Mouse (Mus musculus) neural tube, embryonic 12.5 days (tissue): Measurements from ENCODE around the gene Ccl24. TPM values are rescaled to one million over a fixed set of nuclear protein-coding genes. Genes with fewer than 3 reads are reported as not detected.

ENCODE experiments used
- ATAC-seq: fragments of 200-750 bp; cut with Nextera tagmentation; 2 replicates; pipeline ENCODE4 v1.8.0; 2017; ENCODE audit warnings: low read depth, mild to moderate bottlenecking, moderate TSS enrichment, moderate library complexity; ENCODE audit not compliant: low FRiP score
- H3K27ac ChIP-seq: fragments of 300-500 bp; sonication (generic); 2 replicates; pipeline ENCODE4 v1.5.1; 2016
- H3K27me3 ChIP-seq: fragments of 300-500 bp; sonication (generic); replicated peaks from 2 replicates; pipeline ENCODE4 v1.6.1; 2016; ENCODE audit warnings: mild to moderate bottlenecking
- H3K36me3 ChIP-seq: fragments of 300-500 bp; sonication (generic); 2 replicates; pipeline ENCODE4 v1.6.1; 2016; ENCODE audit warnings: mild to moderate bottlenecking
- H3K4me1 ChIP-seq: fragments of 300-500 bp; sonication (generic); 2 replicates; pipeline ENCODE4 v1.6.1; 2016
- H3K4me2 ChIP-seq: fragments of 300-500 bp; sonication (generic); replicated peaks from 2 replicates; pipeline ENCODE4 v1.6.1; 2016; ENCODE audit warnings: mild to moderate bottlenecking
- H3K4me3 ChIP-seq: fragments of 300-500 bp; sonication (generic); 2 replicates; pipeline ENCODE4 v1.5.1; 2016
- H3K9ac ChIP-seq: fragments of 300-500 bp; sonication (generic); 2 replicates; pipeline ENCODE4 v1.6.1; 2016; ENCODE audit warnings: mild to moderate bottlenecking
- H3K9me3 ChIP-seq: fragments of 300-500 bp; sonication (generic); 2 replicates; pipeline ENCODE4 v1.6.1; 2016; ENCODE audit warnings: mild to moderate bottlenecking
- WGBS: fragments of 180-500 bp; shearing (Covaris S2); methylation state at CpG from one replicate; pipeline ENCODE4 v1.1.7; 2016; 5-methylcytosine and 5-hydroxymethylcytosine counted together
- polyA plus RNA-seq: library from polyadenylated mRNA; unstranded; fragments of >200 nt; fragmentation: Nextera tagmentation; extraction: Ambion mirVana; gene quantifications from 2 replicates; pipeline ENCODE4 v1.2.1, GENCODE M21; 2016

Ccl24 gene
- polyA plus RNA-seq, 1 experiment from 2014 or later: 1.6 TPM

GRCm38 (mm10) chr5:135537794-135538214, 35.0 kb downstream of the Ccl24 start:
- H3K27ac ChIP-seq: no peak overlapping the region
- H3K27me3 ChIP-seq: no peaks in the 10 kb centered on the region
- H3K9ac ChIP-seq: no peak overlapping the region
- 80% methylated on average over 10 of the region's 10 CpGs for WGBS
- no peak overlapping the region for H3K4me2 ChIP-seq
- H3K4me1 ChIP-seq: no peaks in the 10 kb centered on the region
- no peak for ATAC-seq
- H3K4me3 ChIP-seq: no peak overlapping the region
- no peaks in the 10 kb centered on the region for H3K9me3 ChIP-seq
- no peaks in the 10 kb centered on the region for H3K36me3 ChIP-seq

DNA sequence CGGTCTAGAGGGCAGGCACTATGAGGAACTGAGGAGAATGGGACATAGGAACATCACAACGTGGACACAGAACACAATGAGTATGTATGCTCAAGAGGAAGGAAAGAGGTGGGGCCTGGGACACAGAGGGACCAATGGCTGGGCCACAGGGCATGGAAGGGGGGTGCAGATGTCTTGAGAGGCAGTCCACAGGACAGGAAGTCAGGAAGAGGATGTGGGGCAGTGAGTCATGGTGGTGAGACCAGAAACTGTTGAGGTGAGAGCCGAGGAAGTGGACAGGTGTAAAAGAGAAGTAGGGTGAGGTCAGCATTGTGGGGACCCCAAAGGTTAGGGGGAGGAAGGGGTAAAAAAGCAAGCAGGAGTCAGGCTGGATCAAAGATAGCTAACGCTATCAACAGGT, 35.5 kb downstream of the Ccl24 start:
- H3K27ac ChIP-seq: no peak overlapping the region
- no peak overlapping the region for H3K9ac ChIP-seq
- no peaks in the 10 kb centered on the region for H3K27me3 ChIP-seq
- H3K36me3 ChIP-seq: no peaks in the 10 kb centered on the region
- no peak for ATAC-seq
- 80% methylated on average over 4 of the region's 4 CpGs for WGBS
- H3K4me3 ChIP-seq: no peak overlapping the region
- H3K4me2 ChIP-seq: no peak overlapping the region
- H3K4me1 ChIP-seq: no peaks in the 10 kb centered on the region
- no peaks in the 10 kb centered on the region for H3K9me3 ChIP-seq

DNA sequence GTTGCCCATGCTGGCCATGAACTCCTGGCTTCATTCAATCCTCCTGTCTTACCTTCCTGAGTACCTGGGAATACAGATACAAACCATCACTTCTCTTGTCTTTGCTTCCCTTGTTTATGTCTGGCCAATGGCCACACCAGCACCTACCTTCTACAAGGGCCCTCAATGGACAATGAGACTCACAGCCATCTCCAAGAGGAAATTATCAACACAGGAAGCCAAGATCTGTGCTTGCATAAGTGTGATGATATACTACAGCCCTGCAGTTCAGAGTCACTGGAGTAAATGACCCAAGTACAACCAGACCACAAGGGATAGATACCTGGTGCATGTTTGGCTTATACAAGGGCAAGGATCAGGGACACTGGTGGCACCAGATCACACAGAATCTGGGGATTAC, 37.0 kb downstream of the Ccl24 start:
- H3K36me3 ChIP-seq: 0 out of 2 replicates have a peak, but pooled peaks cover 4% of the 10 kb centered on the region
- no peak overlapping the region for H3K4me2 ChIP-seq
- H3K4me3 ChIP-seq: no peak overlapping the region
- no peaks in the 10 kb centered on the region for H3K4me1 ChIP-seq
- no peaks in the 10 kb centered on the region for H3K9me3 ChIP-seq
- H3K27me3 ChIP-seq: no peaks in the 10 kb centered on the region
- ATAC-seq: no peak
- H3K9ac ChIP-seq: no peak overlapping the region
- no peak overlapping the region for H3K27ac ChIP-seq

DNA sequence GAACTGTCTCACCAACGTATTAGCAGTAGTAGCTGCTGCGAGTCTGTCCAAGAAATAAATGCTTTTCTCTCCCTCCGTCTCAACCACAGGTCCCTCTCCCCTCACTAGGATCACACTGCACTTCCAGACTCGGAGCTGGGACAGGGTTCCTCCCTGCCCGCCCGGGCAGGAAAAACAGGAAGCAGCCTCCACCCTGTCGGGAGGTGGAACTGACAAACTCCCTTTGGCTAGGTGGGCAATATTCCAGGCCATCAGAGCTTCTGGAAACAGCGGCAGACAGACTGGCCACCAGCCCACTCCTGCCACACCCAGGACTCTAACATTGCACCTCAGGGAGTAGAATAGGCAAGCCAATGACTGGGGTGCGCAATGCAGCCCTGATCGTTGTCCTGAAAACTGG, 39.4 kb downstream of the Ccl24 start:
- Histone ChIP-seq H3K4me1 (no peaks in the 10 kb centered on the region), H3K9ac (no peak overlapping the region), H3K36me3 (0 out of 2 replicates have a peak, but pooled peaks cover 4% of the 10 kb centered on the region), H3K27ac (no peak overlapping the region), H3K4me3 (no peak overlapping the region), H3K9me3 (no peaks in the 10 kb centered on the region), H3K4me2 (no peak overlapping the region), H3K27me3 (no peaks in the 10 kb centered on the region)
- 82% methylated on average over 10 of the region's 10 CpGs for WGBS
- no peak for ATAC-seq

GRCm38 (mm10) chr5:135531306-135531845, 41.5 kb downstream of the Ccl24 start:
- Histone ChIP-seq H3K9me3 (no peaks in the 10 kb centered on the region), H3K27me3 (no peaks in the 10 kb centered on the region), H3K27ac (no peak overlapping the region), H3K9ac (no peak overlapping the region), H3K4me2 (no peak overlapping the region), H3K4me3 (no peak overlapping the region), H3K36me3 (peaks cover 7% of the 10 kb centered on the region; the same call in 1 of the 2 replicates), H3K4me1 (peaks cover 2% of the 10 kb centered on the region; the same call in 1 of the 2 replicates)
- ATAC-seq: no peak
- 88% methylated on average over 11 of the region's 11 CpGs for WGBS

- peaks cover 2% of the 10 kb centered on the region; the same call in 1 of the 2 replicates for H3K4me1 ChIP-seq
- ATAC-seq: no peak
- no peak overlapping the region for H3K27ac ChIP-seq
- H3K4me2 ChIP-seq: no peak overlapping the region
- H3K36me3 ChIP-seq: peaks cover 7% of the 10 kb centered on the region; the same call in 1 of the 2 replicates
- no peak overlapping the region for H3K4me3 ChIP-seq
- no peaks in the 10 kb centered on the region for H3K27me3 ChIP-seq
- no peak overlapping the region for H3K9ac ChIP-seq
- no peaks in the 10 kb centered on the region for H3K9me3 ChIP-seq
- 87% methylated on average over 2 of the region's 2 CpGs for WGBS
Observed at GRCm38 (mm10) chr5:135529964-135530363, 42.9 kb downstream of the Ccl24 start.

GRCm38 (mm10) chr5:135529310-135529709, 43.5 kb downstream of the Ccl24 start:
- Histone ChIP-seq H3K4me1 (peaks cover 2% of the 10 kb centered on the region; the same call in 1 of the 2 replicates), H3K9ac (no peak overlapping the region), H3K27ac (no peak overlapping the region), H3K9me3 (no peaks in the 10 kb centered on the region), H3K4me3 (no peak overlapping the region), H3K27me3 (no peaks in the 10 kb centered on the region), H3K4me2 (no peak overlapping the region), H3K36me3 (peaks cover 7% of the 10 kb centered on the region; the same call in 1 of the 2 replicates)
- ATAC-seq: no peak
- WGBS: 78% methylated on average over 3 of the region's 3 CpGs

DNA sequence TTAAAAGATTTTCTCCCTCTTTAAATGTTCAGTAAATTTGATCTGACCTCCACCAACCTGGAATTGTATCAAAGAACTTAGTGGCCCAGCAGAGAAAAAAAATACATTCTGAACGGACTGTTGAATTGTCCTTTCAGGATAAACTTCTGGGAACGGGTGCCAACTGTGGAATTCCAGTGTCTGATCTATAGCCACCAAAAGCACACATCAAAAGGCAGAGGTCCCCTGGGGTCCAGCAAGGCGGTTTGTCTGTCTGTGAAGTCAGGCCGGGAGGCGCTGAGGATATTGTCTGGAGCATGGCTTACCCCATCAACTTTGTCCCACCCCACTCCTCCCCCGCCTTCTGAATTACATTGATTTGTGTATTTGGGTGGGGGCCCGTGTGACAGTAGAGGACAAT, 44.9 kb downstream of the Ccl24 start:
- no peaks in the 10 kb centered on the region for H3K9me3 ChIP-seq
- peaks cover 7% of the 10 kb centered on the region; the same call in 1 of the 2 replicates for H3K36me3 ChIP-seq
- H3K4me1 ChIP-seq: peaks cover 2% of the 10 kb centered on the region; the same call in 1 of the 2 replicates
- H3K4me2 ChIP-seq: no peak overlapping the region
- no peak for ATAC-seq
- H3K9ac ChIP-seq: no peak overlapping the region
- WGBS: 20% methylated on average over 7 of the region's 7 CpGs
- no peak overlapping the region for H3K27ac ChIP-seq
- H3K4me3 ChIP-seq: no peak overlapping the region
- no peaks in the 10 kb centered on the region for H3K27me3 ChIP-seq

DNA sequence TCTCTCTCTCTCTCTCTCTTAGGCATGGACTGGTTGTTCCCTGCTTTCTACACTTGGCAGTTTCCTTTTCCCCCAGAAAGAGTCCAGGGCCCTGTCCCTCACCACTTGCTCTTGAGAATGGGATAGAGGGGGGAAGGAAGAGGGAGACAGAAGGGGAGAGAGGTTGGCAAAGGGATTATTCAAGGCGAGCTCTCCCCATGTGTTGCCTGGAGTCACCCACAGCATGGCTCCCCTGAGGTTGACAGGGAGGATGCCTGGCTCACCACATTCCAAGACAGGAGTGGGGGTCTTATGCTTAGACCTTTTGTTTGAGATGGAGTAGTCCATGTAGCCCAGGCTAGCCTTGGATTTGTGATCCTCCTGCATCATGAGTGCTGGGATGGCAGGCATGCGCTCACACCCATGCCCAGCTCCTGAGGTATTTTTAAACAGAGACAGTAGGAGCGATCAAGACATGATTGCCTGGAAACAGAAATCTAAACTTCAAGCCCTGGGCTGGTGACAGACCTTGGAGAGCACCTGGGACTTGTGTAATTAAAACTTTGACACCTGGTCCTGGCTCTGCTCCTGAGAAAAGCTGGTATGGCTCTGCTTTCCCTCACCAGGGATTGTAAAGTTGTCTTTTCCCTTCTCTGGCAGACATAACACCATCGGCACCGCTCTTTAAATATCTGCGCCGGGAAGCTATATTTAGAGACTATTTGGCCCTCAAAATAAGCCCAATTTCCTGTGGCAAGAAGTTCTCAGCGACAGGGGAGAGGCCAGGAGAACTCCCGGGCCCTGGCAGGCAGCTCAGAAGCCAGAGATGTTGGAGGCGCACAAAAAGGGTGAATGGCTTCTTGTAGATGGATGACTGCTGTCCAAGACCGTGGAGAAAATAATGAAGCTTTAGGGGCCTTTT, 47.9 kb downstream of the Ccl24 start:
- Histone ChIP-seq H3K9ac (no peak overlapping the region), H3K4me1 (peaks cover 2% of the 10 kb centered on the region; the same call in 1 of the 2 replicates), H3K4me3 (no peak overlapping the region), H3K36me3 (peaks cover 7% of the 10 kb centered on the region; the same call in 1 of the 2 replicates), H3K4me2 (no peak overlapping the region), H3K27me3 (no peaks in the 10 kb centered on the region), H3K9me3 (no peaks in the 10 kb centered on the region), H3K27ac (no peak overlapping the region)
- ATAC-seq: no peak
- WGBS: 81% methylated on average over 11 of the region's 11 CpGs

DNA sequence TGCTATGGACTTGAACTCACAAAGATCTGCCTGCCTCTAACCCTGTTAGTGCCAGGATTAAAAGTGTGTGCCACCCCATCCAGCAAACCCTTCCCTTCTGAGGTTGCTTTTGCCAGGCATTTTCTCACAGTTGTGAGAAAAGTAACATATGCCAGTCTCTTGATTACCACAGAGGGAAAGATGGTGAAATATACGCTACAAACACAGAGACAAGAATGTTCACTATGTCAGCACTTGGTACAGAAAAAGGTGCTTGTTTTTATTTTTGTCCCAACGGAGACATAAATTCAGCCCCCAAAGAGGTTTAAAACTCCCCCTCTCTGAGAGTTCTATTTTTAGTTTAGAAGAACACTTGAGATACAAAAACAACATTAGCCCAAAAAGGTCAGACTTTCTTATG, 48.8 kb downstream of the Ccl24 start:
- Histone ChIP-seq H3K9me3 (no peaks in the 10 kb centered on the region), H3K4me3 (no peak overlapping the region), H3K36me3 (peaks cover 7% of the 10 kb centered on the region; the same call in 1 of the 2 replicates), H3K27me3 (no peaks in the 10 kb centered on the region), H3K27ac (no peak overlapping the region), H3K9ac (no peak overlapping the region), H3K4me2 (no peak overlapping the region), H3K4me1 (peaks cover 2% of the 10 kb centered on the region; the same call in 1 of the 2 replicates)
- no peak for ATAC-seq
- WGBS: 90% methylated on average over 2 of the region's 2 CpGs

DNA sequence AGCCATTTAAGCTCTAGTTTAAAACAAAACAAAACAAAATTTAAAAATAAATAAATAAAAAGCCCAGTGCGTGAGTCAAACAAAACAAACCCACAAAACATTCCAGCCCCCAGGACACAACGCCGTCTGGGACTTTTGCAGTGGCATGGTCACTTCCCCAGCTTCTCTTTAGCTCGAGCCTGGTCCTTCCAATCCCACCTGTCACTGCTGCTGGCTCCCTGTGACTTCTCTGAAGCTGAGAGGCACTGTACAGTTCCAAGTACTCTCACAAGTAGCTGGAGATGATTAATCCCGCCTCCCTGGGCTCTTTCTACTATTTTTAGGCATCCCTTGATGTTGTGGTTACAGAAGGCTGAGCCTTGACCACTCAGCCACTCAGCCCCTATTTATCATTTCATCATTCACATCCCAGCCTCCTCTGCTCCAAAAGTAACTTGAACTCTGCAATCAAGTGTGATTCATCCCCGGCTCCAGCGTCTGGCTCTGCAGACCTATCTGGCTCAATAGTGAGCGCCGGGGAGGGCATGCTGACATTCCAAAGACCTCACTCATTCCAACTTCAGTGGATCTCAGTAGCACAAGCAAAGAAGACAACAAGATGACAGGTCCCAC, 50.6 kb downstream of the Ccl24 start:
- Histone ChIP-seq H3K4me3 (no peak overlapping the region), H3K9ac (no peak overlapping the region), H3K36me3 (peaks cover 6% of the 10 kb centered on the region; the same call in 1 of the 2 replicates), H3K27ac (no peak overlapping the region), H3K27me3 (no peaks in the 10 kb centered on the region), H3K9me3 (no peaks in the 10 kb centered on the region), H3K4me1 (no peaks in the 10 kb centered on the region), H3K4me2 (no peak overlapping the region)
- WGBS: 86% methylated on average over 9 of the region's 9 CpGs
- ATAC-seq: no peak
